Mouse (Mus musculus) liver, adult 2 months (tissue): Measurements from ENCODE around the gene Rpl38. TPM values are rescaled to one million over a fixed set of nuclear protein-coding genes. Genes with fewer than 3 reads are reported as not detected.

ENCODE experiments used
- DNase-seq: peaks from one replicate; pipeline ENCODE4 v3.0.0-alpha.2; 2011; ENCODE audit warnings: low read depth, low spot score; ENCODE audit errors: extremely low read depth
- H3K27ac ChIP-seq: fragments of 200-500 bp; replicated peaks from 2 replicates; pipeline ENCODE4 v1.5.1; 2012; ENCODE audit warnings: low read depth, mild to moderate bottlenecking, control low read depth, inconsistent platforms, low read length; ENCODE audit not compliant: insufficient read depth
- H3K27me3 ChIP-seq: fragments of 200-500 bp; 2 replicates; pipeline ENCODE4 v1.6.1; 2012; ENCODE audit warnings: mild to moderate bottlenecking, moderate library complexity, low read length, inconsistent platforms; ENCODE audit not compliant: control insufficient read depth, insufficient read depth
- H3K36me3 ChIP-seq: fragments of 200-500 bp; 2 replicates; pipeline ENCODE4 v1.6.1; 2012; ENCODE audit warnings: low read length, inconsistent platforms; ENCODE audit not compliant: control insufficient read depth, insufficient read depth
- H3K4me1 ChIP-seq: fragments of 200-500 bp; 2 replicates; pipeline ENCODE4 v1.6.1; 2011; ENCODE audit warnings: low read length; ENCODE audit not compliant: control insufficient read depth, insufficient read depth
- H3K4me3 ChIP-seq: fragments of 200-500 bp; 2 replicates; pipeline ENCODE4 v1.5.1; 2011; ENCODE audit warnings: low read depth, mild to moderate bottlenecking, control low read depth, low read length, moderate library complexity; ENCODE audit not compliant: insufficient read depth
- H3K79me2 ChIP-seq: fragments of 200-500 bp; 2 replicates; pipeline ENCODE4 v1.6.1; 2012; ENCODE audit warnings: inconsistent platforms, mild to moderate bottlenecking, low read length, moderate library complexity; ENCODE audit not compliant: control insufficient read depth, insufficient read depth
- H3K9ac ChIP-seq: fragments of 200-500 bp; 2 replicates; pipeline ENCODE4 v1.6.1; 2012; ENCODE audit warnings: low read depth, mild to moderate bottlenecking, control low read depth, inconsistent platforms, low read length
- CTCF ChIP-seq: fragments of 200-500 bp; IDR thresholded peaks from 2 replicates; pipeline ENCODE4 v1.5.1; 2011; ENCODE audit warnings: low read depth, low read length, control low read depth
- POLR2A ChIP-seq: fragments of 200-500 bp; IDR thresholded peaks from 2 replicates; pipeline ENCODE4 v1.6.1; 2011; ENCODE audit warnings: low read length, control low read depth; ENCODE audit not compliant: insufficient read depth; ENCODE audit errors: extremely low read depth
- WGBS: fragments of 180-500 bp; shearing (Covaris S2); methylation state at CpG from one replicate; pipeline ENCODE4 v1.1.7; 2018; 5-methylcytosine and 5-hydroxymethylcytosine counted together
- polyA plus RNA-seq: library from polyadenylated mRNA; depleted of rRNA; stranded (reverse); fragments of >200 nt; gene quantifications from 2 replicates; pipeline ENCODE4 v1.2.3, GENCODE M21; 2012
- total RNA-seq: library from RNA; depleted of rRNA; stranded (reverse); fragments of >200 nt; gene quantifications from 2 replicates; pipeline ENCODE4 v1.2.3, GENCODE M21; 2014

Gene Rpl38
- total and polyA plus RNA-seq, 2 experiments, result 258 to 1,006 TPM

GRCm38 (mm10) chr11:114691454-114692182 lies 23.3 kb downstream of the Rpl38 start:
- Histone ChIP-seq H3K79me2 (no peaks in the 10 kb centered on the region), H3K4me3 (no peak overlapping the region), H3K27ac (no peak overlapping the region), H3K4me1 (peaks cover 6% of the 10 kb centered on the region), H3K36me3 (peaks cover 11% of the 10 kb centered on the region; the same call in 1 of the 2 replicates), H3K27me3 (no peaks in the 10 kb centered on the region), H3K9ac (no peak overlapping the region)
- TF ChIP-seq CTCF (no peak), POLR2A (no peak)
- 74% methylated on average over 6 of the region's 6 CpGs for WGBS
- DNase-seq, result no peak

GRCm38 (mm10) chr11:114692601-114693000 lies 24.3 kb downstream of the Rpl38 start:
- Histone ChIP-seq H3K79me2 (no peaks in the 10 kb centered on the region), H3K4me3 (no peak overlapping the region), H3K27ac (no peak overlapping the region), H3K9ac (no peak overlapping the region), H3K27me3 (no peaks in the 10 kb centered on the region), H3K36me3 (peaks cover 16% of the 10 kb centered on the region; the same call in 1 of the 2 replicates), H3K4me1 (peaks cover 4% of the 10 kb centered on the region)
- TF ChIP-seq POLR2A, result no peak
- TF ChIP-seq CTCF, result no peak
- no peak for DNase-seq
- WGBS, result 77% methylated on average over 7 of the region's 7 CpGs

DNA sequence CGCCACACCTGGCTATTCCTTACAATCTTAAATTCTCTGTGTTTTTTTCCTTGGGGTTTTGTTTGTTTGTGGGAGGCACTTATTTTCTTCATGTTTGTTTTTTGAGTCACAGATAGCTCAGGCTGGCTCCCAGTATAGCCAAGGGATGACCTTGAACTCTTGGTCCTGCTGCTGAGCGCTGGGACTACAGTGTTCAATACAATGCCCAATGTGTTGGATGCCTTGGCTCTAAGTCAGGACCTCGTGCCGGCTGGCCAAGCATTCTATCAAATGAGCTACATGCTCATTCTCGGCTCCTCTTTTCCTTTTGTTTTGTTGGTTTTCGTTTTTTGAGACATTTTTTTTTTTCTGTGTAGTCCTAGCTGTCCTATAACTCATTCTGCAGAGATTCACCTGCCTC lies 25.1 kb downstream of the Rpl38 start:
- peaks cover 19% of the 10 kb centered on the region for H3K36me3 ChIP-seq
- H3K27ac ChIP-seq, result no peak overlapping the region
- H3K9ac ChIP-seq, result no peak overlapping the region
- 51% methylated on average over 6 of the region's 6 CpGs for WGBS
- no peaks in the 10 kb centered on the region for H3K27me3 ChIP-seq
- peak; percentile 72 for DNase-seq
- no peaks in the 10 kb centered on the region for H3K4me1 ChIP-seq
- no peaks in the 10 kb centered on the region for H3K79me2 ChIP-seq
- no peak overlapping the region for H3K4me3 ChIP-seq
- TF ChIP-seq POLR2A (no peak), CTCF (no peak)

DNA sequence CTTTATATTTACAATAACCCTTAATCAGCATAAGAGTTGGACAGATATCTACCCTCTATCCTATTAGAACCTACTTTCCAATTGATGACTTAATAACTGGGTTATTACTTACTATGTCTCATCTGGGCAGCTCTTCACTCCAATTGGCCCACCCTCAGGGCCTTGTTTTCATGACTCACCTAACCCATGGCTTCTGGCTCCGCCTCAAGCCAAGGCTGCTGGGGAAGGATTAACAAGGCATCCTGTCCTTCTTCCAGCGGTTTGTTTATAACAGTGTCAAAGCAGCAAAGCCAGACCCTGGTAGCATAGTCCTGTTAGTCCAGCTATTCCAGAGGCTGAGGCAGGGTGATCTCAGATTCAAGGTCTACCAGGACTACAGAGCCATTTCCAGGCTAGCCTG lies 26.1 kb downstream of the Rpl38 start:
- Histone ChIP-seq H3K9ac (no peak overlapping the region), H3K4me1 (no peaks in the 10 kb centered on the region), H3K4me3 (no peak overlapping the region), H3K79me2 (no peaks in the 10 kb centered on the region), H3K27me3 (no peaks in the 10 kb centered on the region), H3K36me3 (peaks cover 24% of the 10 kb centered on the region), H3K27ac (no peak overlapping the region)
- WGBS, result 92% methylated on average over 2 of the region's 2 CpGs
- TF ChIP-seq CTCF (no peak), POLR2A (no peak)
- no peak for DNase-seq

DNA sequence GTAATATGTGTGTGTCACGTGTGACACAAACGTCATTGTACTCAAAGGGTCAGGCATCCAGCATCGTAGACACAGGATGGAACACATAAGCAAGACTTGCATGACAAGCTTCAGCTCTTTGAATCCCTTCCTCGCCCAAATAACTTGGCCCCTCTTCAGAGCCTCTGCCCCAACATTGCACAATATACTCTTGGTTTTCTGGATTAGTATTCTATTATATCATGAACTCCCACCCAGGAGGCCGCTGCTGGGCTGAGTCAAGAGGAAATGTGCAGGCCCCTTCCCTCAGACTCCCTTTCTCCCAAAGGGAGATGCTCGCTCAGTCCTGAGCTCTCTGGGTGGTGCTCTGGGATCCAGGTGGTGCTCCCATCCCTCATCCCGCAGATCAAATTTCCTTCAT lies 30.2 kb downstream of the Rpl38 start:
- DNase-seq, result no peak
- H3K4me3 ChIP-seq, result no peak overlapping the region
- H3K4me1 ChIP-seq, result no peaks in the 10 kb centered on the region
- H3K27me3 ChIP-seq, result no peaks in the 10 kb centered on the region
- TF ChIP-seq CTCF (no peak), POLR2A (no peak)
- 94% methylated on average over 7 of the region's 7 CpGs for WGBS
- H3K9ac ChIP-seq, result no peak overlapping the region
- H3K27ac ChIP-seq, result no peak overlapping the region
- H3K79me2 ChIP-seq, result no peaks in the 10 kb centered on the region
- peaks cover 26% of the 10 kb centered on the region for H3K36me3 ChIP-seq

- Histone ChIP-seq H3K27me3 (no peaks in the 10 kb centered on the region), H3K27ac (no peak overlapping the region), H3K9ac (no peak overlapping the region), H3K4me1 (no peaks in the 10 kb centered on the region), H3K4me3 (no peak overlapping the region), H3K79me2 (no peaks in the 10 kb centered on the region), H3K36me3 (peaks cover 22% of the 10 kb centered on the region)
- TF ChIP-seq CTCF (no peak), POLR2A (no peak)
- WGBS, result 89% methylated on average over 12 of the region's 12 CpGs
- no peak for DNase-seq
These were observed 31.2 kb downstream of the Rpl38 start for GRCm38 (mm10) chr11:114699511-114699910.
